Mouse (Mus musculus) thymus, adult 2 months (tissue): ENCODE data around the gene Olfr521. TPM values are rescaled to one million over a fixed set of nuclear protein-coding genes. Genes with fewer than 3 reads are reported as not detected.

Source experiments
- DNase-seq: peaks from one replicate; pipeline ENCODE4 v3.0.0; 2021
- H3K27ac ChIP-seq: fragments of 200-500 bp; 2 replicates; pipeline ENCODE4 v1.5.1; 2012; ENCODE audit warnings: low read length, control low read depth; ENCODE audit not compliant: control insufficient read depth, insufficient read depth
- H3K27me3 ChIP-seq: fragments of 200-500 bp; 2 replicates; pipeline ENCODE4 v1.6.1; 2012; ENCODE audit warnings: mild to moderate bottlenecking, low read length, moderate library complexity, mixed read lengths; ENCODE audit not compliant: control insufficient read depth, insufficient read depth
- H3K36me3 ChIP-seq: fragments of 200-500 bp; 2 replicates; pipeline ENCODE4 v1.6.1; 2012; ENCODE audit warnings: mild to moderate bottlenecking, low read length, moderate library complexity; ENCODE audit not compliant: control insufficient read depth, insufficient read depth
- H3K4me1 ChIP-seq: fragments of 200-500 bp; replicated peaks from 2 replicates; pipeline ENCODE4 v1.6.1; 2012; ENCODE audit warnings: low read length; ENCODE audit not compliant: control insufficient read depth, insufficient read depth
- H3K4me3 ChIP-seq: fragments of 200-500 bp; 2 replicates; pipeline ENCODE4 v1.5.1; 2012; ENCODE audit warnings: mild to moderate bottlenecking, low read length, control low read depth, moderate library complexity; ENCODE audit not compliant: control insufficient read depth, insufficient read depth
- CTCF ChIP-seq: fragments of 200-500 bp; IDR thresholded peaks from 2 replicates; pipeline ENCODE4 v1.5.1; 2012; ENCODE audit warnings: mild to moderate bottlenecking, control low read depth, low read length, moderate library complexity, borderline replicate concordance; ENCODE audit not compliant: control insufficient read depth, poor library complexity, insufficient read depth; ENCODE audit errors: extremely low read depth
- POLR2A ChIP-seq: fragments of 200-500 bp; IDR thresholded peaks from 2 replicates; pipeline ENCODE4 v1.6.1; 2012; ENCODE audit warnings: mild to moderate bottlenecking, low read length, control low read depth, moderate library complexity; ENCODE audit not compliant: control insufficient read depth, poor library complexity, insufficient read depth; ENCODE audit errors: extremely low read depth
- WGBS: fragments of 180-500 bp; shearing (Covaris S2); methylation state at CpG from one replicate; pipeline ENCODE4 v1.1.7; 2018; 5-methylcytosine and 5-hydroxymethylcytosine counted together
- polyA plus RNA-seq: library from polyadenylated mRNA; depleted of rRNA; stranded (reverse); fragments of >200 nt; gene quantifications from 2 replicates; pipeline ENCODE4 v1.2.3, GENCODE M21; 2012

Gene Olfr521
- polyA plus RNA-seq, 1 experiment: not detected

DNA sequence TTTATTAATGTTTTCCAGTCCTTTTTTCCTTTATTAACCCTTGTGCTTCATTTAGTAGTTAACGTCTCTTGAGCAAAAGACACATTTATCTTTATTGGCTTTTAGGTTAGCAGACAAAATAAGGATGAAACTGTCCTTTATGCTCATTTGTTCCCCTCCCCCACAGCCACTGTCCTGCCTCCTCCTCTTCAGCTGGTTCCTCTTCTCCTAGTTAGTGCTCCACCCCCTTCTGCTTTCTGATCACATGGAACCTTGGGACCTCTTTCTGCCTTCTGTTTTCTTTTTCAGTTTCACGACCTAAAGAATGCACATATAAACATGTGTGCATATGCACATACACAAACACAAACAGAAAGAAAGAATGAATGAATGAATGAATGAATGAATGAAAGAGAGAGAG is 18.6 kb downstream of the Olfr521 start:
- no peaks in the 10 kb centered on the region for H3K27me3 ChIP-seq
- 57% methylated on average over 2 of the region's 2 CpGs for WGBS
- H3K4me3 ChIP-seq: no peak overlapping the region
- H3K27ac ChIP-seq: no peak overlapping the region
- TF ChIP-seq POLR2A (no peak), CTCF (no peak)
- no peak for DNase-seq
- H3K4me1 ChIP-seq: peaks cover 2% of the 10 kb centered on the region; the same call in 1 of the 2 replicates
- no peaks in the 10 kb centered on the region for H3K36me3 ChIP-seq

DNA sequence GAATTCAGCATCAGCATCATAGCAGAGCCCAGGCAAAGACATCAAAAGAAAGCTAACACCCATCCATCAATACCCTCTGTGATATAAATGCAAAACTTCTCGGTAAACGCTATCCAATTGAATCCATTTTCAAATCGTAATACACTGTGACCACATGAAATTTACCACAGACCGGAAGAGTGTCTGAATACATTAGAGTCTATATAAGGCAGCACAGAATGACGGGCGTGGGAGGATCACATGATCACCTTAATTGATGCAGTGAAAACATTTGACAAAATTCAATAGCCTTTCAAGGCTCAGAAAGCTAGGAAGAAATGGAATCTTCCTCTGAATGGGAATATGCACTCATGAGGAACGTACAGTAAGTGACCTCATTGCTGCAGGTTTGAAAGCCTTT is 20.1 kb downstream of the Olfr521 start:
- Histone ChIP-seq H3K27ac (no peak overlapping the region), H3K4me3 (no peak overlapping the region), H3K36me3 (no peaks in the 10 kb centered on the region), H3K27me3 (no peaks in the 10 kb centered on the region), H3K4me1 (peaks cover 2% of the 10 kb centered on the region; the same call in 1 of the 2 replicates)
- 98% methylated on average over 7 of the region's 7 CpGs for WGBS
- no peak for DNase-seq
- TF ChIP-seq CTCF (no peak), POLR2A (no peak)

DNA sequence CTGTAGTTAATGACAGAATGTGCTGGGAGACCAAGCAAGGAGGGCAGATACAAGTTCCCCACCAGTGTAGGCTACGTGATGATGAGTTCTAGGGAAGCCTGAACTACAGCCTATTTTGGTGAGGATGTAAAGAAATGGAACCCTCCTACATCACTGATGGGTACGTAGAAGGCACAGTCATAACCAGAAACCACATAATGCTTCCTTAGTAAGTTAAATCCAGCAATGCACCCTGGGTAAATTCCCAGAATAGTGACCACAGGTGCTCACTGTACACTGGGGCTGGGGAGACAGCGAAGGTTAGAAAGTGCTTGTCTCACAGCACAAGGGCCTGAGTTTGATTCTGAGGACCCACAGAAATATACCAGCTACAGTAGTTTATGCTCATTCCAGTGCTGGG is 22.2 kb downstream of the Olfr521 start:
- Histone ChIP-seq H3K36me3 (no peaks in the 10 kb centered on the region), H3K4me3 (no peak overlapping the region), H3K27ac (no peak overlapping the region), H3K4me1 (peaks cover 2% of the 10 kb centered on the region; the same call in 1 of the 2 replicates), H3K27me3 (no peaks in the 10 kb centered on the region)
- WGBS: 33% methylated on average over 3 of the region's 3 CpGs
- DNase-seq: no peak
- TF ChIP-seq CTCF: no peak
- TF ChIP-seq POLR2A: no peak

DNA sequence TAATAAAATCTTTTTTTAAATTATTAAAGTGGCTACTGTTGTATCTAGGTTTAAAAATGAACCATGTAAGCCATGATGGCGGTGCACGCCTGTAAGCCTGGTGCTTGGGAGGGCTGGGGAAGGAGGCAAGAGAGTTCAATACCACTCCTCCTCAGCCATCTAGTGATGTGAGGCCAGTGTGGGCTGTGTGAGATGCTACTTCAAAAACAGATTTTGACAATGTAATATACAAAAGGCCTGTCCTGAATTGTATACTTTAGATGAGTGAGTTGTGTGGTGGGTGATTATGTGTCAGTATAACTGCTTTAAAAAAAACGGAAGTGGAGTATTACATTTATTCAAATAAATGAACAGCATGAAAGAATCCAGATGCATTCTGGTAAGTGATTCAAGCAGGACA is 23.5 kb downstream of the Olfr521 start:
- no peaks in the 10 kb centered on the region for H3K4me1 ChIP-seq
- DNase-seq: no peak
- H3K4me3 ChIP-seq: no peak overlapping the region
- H3K27me3 ChIP-seq: no peaks in the 10 kb centered on the region
- TF ChIP-seq POLR2A (no peak), CTCF (no peak)
- WGBS: 96% methylated on average over 3 of the region's 3 CpGs
- H3K27ac ChIP-seq: no peak overlapping the region
- no peaks in the 10 kb centered on the region for H3K36me3 ChIP-seq

DNA sequence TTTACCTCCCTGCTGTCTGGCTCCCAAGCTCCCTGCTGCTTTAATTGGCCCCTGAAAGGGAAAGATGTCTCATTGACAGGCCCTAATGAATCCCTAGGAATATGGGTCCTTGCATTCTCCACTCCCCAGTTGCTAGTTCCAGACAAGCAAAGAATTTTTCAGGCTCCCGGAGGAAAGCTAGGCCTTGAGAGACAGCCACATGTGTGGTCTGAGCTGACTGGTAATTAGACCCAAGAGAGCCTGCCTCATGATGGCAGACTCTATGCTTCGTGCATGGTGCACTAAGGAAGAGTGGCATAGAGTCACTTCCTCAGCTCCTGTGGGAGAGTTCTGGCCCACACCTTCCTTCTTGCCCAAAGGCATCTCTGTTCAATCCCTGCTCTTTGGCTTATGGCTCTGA is 24.6 kb downstream of the Olfr521 start:
- H3K27ac ChIP-seq: no peak overlapping the region
- no peak overlapping the region for H3K4me3 ChIP-seq
- H3K27me3 ChIP-seq: no peaks in the 10 kb centered on the region
- WGBS: 91% methylated on average over 2 of the region's 2 CpGs
- no peak for DNase-seq
- no peaks in the 10 kb centered on the region for H3K36me3 ChIP-seq
- no peaks in the 10 kb centered on the region for H3K4me1 ChIP-seq
- TF ChIP-seq POLR2A (no peak), CTCF (no peak)

DNA sequence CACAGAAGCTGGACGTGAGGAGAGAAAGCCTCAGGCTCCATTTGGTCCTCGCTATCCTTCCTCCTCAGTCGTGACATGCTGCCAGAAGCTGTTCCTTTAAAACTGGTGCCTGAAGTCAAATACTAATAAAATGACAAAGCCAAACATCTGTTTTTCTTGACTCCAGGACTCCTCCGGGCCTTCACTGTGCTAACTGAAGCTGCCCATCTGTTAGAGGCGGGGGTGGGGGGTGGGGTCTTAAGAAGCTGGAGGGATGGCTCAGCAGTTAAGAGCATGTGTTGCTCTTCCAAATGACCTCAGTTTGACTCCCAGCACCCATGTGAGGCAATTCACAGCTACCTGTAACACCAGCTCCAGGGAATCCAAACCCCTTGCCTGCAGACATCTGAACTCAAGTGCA is 25.3 kb downstream of the Olfr521 start:
- no peaks in the 10 kb centered on the region for H3K4me1 ChIP-seq
- H3K27ac ChIP-seq: no peak overlapping the region
- no peak overlapping the region for H3K4me3 ChIP-seq
- H3K36me3 ChIP-seq: no peaks in the 10 kb centered on the region
- H3K27me3 ChIP-seq: no peaks in the 10 kb centered on the region
- 86% methylated on average over 5 of the region's 5 CpGs for WGBS
- TF ChIP-seq POLR2A (no peak), CTCF (no peak)
- DNase-seq: no peak

DNA sequence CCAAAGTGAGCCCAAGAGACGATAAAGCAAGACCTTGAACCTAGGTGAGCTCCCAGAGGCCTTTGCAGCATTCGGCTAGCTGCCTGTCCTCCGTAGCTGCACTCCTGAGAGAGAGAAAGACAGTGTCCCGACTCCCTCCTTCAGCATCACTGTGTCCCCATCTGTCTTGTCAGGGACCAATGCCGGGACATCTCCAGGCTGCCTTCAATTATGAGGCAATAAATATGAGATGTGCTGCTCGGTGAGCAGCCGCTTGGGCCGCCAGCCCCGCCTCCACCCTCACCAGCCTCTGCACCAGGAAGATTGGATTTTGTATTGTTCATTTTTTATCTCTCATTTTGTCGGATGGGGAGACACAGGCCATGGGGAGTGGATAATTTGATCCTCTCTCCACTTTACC is 27.5 kb downstream of the Olfr521 start:
- Histone ChIP-seq H3K4me1 (peaks cover 13% of the 10 kb centered on the region), H3K27ac (no peak overlapping the region), H3K27me3 (no peaks in the 10 kb centered on the region), H3K4me3 (no peak overlapping the region), H3K36me3 (no peaks in the 10 kb centered on the region)
- TF ChIP-seq CTCF: no peak
- no peak for TF ChIP-seq POLR2A
- no peak for DNase-seq
- 94% methylated on average over 10 of the region's 10 CpGs for WGBS
